Mouse (Mus musculus) brown adipose tissue, adult 24 weeks (tissue): ENCODE data around the gene Tiam1. TPM values are rescaled to one million over a fixed set of nuclear protein-coding genes. Genes with fewer than 3 reads are reported as not detected.

Source experiments
- H3K27ac ChIP-seq: fragments of 200-500 bp; replicated peaks from 2 replicates; pipeline ENCODE4 v1.5.1; 2012; ENCODE audit warnings: low read depth, mild to moderate bottlenecking, low read length
- H3K4me1 ChIP-seq: fragments of 200-500 bp; 2 replicates; pipeline ENCODE4 v1.6.1; 2012; ENCODE audit warnings: low read length, mixed read lengths; ENCODE audit not compliant: control insufficient read depth, insufficient read depth, insufficient read length
- H3K4me3 ChIP-seq: fragments of 200-500 bp; 2 replicates; pipeline ENCODE4 v1.5.1; 2012; ENCODE audit warnings: low read depth, mild to moderate bottlenecking, low read length, moderate library complexity; ENCODE audit not compliant: insufficient read depth
- polyA plus RNA-seq: library from polyadenylated mRNA; stranded (reverse); fragments of >200 nt; gene quantifications from 2 replicates; pipeline ENCODE4 v1.2.4, GENCODE M21; 2012; ENCODE audit not compliant: missing spikeins, insufficient read depth, insufficient read length

Gene Tiam1
- polyA plus RNA-seq, 1 experiment, result 15.9 TPM

DNA sequence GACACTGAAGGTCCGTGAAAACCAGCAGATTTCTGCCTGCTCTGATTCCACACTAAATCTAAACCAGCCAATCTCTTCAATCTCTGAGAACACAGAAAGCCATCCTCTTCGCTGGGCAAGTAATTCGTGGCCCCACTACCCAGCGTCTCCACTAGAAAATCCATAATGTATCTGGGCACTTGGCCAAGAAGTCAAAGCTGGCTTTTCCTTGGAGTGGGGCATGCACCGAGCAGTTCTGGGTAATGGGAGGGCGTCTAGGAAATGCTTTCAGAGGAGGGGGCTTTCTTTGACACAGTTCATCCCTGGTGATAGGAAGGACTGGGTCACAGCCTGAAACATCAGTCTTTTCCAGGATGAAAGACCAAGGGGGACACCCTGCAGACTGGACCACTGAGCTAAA is 282.9 kb downstream of the Tiam1 start:
- no peak overlapping the region for H3K27ac ChIP-seq
- H3K4me3 ChIP-seq, result no peak overlapping the region
- no peaks in the 10 kb centered on the region for H3K4me1 ChIP-seq

DNA sequence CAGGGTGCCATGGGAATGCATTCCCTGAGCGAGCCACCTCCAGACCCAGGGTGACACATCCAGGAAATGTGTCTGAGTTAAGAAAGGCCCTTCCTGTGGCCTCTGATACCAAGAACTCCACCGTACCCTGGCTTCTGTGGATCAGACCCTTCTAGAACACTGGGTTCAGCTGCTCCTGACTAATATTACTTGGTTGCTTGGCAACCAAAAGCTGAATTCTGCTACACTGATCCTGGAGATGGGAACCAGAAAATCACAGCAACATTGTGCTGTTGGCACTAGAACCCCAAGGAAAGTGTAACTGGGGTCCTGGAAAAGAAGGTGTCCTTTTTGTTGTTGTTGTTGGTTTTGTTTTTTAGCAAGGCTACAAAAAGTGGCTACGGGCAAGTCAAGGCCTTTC is 285.9 kb downstream of the Tiam1 start:
- H3K4me1 ChIP-seq, result no peaks in the 10 kb centered on the region
- H3K4me3 ChIP-seq, result no peak overlapping the region
- H3K27ac ChIP-seq, result no peak overlapping the region

DNA sequence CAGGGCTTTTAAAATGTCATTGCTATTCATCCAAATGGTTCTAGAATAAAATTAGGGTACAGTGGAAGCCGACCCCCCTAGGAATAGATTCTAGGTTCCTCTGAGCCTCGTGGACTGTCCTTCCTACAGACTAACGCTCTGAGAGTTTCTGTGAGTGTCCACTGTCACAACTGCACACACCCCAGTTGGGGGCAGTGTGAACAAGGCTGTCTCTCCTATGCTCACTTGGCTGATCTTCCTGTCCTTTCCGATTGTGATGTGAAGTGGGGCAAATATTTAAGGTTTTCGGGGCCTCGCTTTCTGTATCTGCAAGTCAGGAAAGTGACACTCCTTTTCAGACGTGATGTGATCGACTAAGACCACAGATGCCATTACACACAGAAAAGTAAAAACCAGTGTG is 288.8 kb downstream of the Tiam1 start:
- H3K4me3 ChIP-seq, result no peak overlapping the region
- H3K4me1 ChIP-seq, result no peaks in the 10 kb centered on the region
- H3K27ac ChIP-seq, result no peak overlapping the region

DNA sequence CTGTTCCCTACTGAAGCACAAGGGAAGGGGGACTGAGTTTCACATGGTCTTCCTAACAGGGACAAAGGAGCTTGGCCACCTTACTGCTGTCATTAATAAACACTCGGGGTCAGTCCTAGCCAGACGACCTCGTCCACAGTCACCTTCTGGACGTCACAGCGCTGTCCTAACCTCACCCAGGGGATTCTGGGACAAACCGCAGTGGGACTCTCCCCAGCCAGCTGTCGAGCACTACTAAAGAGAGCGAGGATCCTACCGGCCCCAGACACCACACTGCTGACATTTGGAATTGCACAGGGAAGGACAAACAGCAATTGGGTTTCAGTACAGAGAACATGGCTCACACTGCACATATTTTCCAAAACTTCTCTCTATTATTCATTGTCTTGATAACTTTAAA is 292.2 kb downstream of the Tiam1 start:
- H3K4me3 ChIP-seq, result no peak overlapping the region
- H3K27ac ChIP-seq, result no peak overlapping the region
- H3K4me1 ChIP-seq, result no peaks in the 10 kb centered on the region

DNA sequence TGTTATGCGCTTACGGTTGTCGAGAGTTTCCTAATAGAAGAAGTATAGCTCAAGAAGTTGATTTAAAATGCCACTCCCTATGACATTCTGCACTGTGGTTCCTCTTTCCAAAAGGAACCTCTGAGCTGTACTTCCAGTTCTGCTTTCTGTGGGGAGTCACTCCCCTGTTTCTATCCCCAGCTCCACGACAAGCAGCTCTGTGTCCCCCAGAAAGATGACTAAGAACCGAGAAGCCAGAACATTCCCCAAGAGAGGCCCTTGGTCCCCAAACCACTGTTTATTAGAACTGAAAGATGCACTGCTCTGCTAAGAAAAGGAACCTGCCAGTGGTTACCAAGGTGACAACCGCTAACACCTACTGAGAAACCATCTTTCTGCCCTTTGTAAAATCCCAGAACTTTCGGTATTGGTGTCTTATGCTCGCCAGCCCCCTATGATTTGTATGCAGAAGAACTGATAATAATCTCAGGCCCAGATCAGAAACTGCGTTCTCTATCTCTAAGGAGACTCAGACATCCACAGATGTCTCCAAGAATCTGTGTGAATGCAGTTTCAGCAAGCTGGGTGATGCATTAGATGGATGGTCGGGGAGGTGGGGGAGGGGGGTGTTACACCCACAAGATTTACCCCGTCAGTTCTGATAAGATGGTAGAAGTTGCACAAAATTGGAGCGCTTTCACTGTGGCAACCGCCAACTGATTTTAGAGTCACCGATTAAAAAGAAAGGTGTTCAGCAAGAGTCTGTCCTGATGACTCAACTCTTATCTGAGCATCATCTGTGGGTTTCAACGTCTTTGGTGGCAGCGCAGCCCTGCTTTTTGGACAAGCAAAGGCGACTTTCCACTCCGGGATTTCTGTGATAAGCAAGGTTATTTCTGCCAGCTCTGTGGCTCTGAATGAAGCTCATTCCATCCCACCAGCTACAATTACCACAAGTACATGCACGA is 294.6 kb downstream of the Tiam1 start:
- no peak overlapping the region for H3K4me3 ChIP-seq
- no peaks in the 10 kb centered on the region for H3K4me1 ChIP-seq
- H3K27ac ChIP-seq, result peak overlapping the region; percentile 58

DNA sequence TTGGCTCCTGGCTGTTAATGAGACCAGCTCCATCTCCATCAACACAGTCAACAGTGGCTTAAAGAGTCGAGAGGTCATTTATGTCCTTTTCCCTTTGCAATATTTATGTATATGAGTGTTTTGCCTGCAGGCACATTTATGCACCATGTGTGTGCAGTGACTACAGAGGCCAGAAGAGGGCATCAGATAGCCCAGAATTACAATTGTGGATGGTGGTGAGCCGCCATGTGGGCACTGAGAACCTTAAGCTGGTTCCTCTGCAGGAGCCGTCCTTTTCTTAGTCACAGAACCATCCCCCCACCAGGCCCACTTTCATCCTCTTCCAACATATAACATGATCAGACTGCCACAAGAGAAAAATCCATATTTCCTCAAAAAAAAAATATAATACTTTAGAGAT is 295.4 kb downstream of the Tiam1 start:
- Histone ChIP-seq H3K4me3 (no peak overlapping the region), H3K27ac (peak overlapping the region; percentile 44), H3K4me1 (no peaks in the 10 kb centered on the region)

DNA sequence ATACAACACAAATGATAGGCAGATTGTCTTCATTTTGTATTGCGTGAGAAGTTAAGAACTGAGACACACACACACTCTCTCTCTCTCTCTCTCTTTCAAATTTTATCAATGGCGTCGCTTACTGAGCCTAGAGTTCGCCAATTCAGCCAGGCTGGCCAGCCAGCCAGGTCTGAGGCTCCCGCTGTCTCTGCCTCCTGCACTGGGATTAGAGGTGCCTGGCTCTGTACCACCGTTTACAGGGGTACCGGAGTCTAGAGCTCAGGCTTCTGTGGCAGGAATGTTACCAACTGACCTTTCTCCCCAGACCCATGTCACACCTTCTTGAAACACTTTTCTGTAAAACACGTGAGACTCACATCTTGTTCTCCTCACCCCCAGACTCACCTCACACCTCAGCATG is 298.1 kb downstream of the Tiam1 start:
- Histone ChIP-seq H3K27ac (no peak overlapping the region), H3K4me1 (no peaks in the 10 kb centered on the region), H3K4me3 (no peak overlapping the region)

DNA sequence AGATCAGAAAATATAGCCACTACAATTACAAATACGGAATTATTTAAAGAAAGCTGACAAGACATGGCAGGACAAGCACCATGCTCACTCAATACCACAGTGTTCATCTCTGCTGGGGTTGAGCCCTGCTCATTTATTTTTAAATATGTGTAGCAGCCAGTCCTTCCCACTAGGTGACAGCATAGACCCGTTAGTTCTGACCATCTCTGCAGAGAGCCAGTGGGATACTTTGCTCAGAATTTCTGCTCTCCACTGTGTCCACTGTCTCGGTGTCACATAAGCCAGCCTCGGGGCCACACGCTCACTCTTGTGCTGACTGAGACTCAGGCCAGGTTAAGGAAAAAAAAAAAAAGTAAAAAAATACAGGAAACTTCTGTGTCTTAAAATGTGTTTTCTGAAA is 299.0 kb downstream of the Tiam1 start:
- H3K27ac ChIP-seq, result no peak overlapping the region
- H3K4me3 ChIP-seq, result no peak overlapping the region
- no peaks in the 10 kb centered on the region for H3K4me1 ChIP-seq

DNA sequence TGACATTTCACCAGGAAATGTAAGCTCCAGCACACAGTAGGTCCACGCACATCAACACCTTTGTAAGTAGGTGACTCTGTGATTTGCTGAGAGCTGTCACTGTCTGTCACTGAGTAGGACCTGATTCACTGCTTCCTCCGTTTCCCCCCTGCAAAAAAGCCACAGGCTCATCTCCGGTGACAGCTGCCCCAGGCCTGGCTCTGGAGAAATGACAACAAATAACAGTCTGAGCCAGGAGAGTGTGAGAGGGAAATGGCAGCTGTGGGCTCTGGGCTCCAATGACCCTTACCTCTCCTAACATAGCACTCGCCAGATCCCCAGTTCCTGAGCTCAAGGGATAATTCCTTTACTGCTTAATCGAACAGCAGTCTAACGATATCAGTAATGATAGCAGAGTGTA is 301.7 kb downstream of the Tiam1 start:
- no peak overlapping the region for H3K27ac ChIP-seq
- H3K4me3 ChIP-seq, result no peak overlapping the region
- H3K4me1 ChIP-seq, result 0 out of 2 replicates have a peak, but pooled peaks cover 2% of the 10 kb centered on the region

DNA sequence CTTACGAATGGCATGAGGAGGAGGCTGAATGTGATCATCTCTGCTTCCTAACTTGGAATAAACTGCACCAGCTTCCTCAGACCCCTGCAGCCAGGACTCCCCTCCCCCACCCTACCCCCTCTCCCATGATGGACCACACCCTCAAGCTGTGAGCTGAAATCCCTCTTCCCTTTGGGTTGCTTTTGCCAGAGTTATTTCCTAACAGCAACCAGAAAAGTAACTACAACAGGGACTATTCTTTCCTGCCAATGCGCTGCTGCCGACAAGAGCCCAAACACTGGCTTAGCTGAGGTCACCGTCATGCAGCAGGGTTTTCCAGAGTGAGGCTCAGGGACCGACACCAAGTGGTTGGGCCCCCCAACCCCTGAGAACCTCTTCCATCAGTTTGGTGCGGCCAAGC is 303.2 kb downstream of the Tiam1 start:
- Histone ChIP-seq H3K4me3 (no peak overlapping the region), H3K27ac (no peak overlapping the region), H3K4me1 (0 out of 2 replicates have a peak, but pooled peaks cover 2% of the 10 kb centered on the region)

DNA sequence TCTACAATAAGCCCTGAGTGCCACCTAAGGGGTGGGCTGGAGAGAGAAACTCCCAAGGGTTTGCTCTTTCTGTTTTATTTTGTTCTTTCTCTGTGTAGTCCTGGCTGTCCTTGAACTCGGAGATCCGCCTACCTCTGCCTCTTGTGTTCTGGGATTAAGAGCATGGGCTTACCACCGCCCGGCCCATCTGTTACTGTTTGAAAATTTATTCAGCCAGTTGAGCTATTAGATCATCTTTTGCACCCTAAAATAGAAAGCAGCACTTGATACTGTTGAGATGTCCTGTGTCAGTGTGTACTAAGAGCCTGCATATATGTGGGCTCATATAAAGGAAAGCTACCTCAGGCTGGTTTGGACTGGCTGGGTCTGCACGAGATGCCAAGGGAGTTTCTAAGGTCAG is 303.7 kb downstream of the Tiam1 start:
- H3K4me1 ChIP-seq, result 0 out of 2 replicates have a peak, but pooled peaks cover 2% of the 10 kb centered on the region
- H3K27ac ChIP-seq, result no peak overlapping the region
- H3K4me3 ChIP-seq, result no peak overlapping the region

DNA sequence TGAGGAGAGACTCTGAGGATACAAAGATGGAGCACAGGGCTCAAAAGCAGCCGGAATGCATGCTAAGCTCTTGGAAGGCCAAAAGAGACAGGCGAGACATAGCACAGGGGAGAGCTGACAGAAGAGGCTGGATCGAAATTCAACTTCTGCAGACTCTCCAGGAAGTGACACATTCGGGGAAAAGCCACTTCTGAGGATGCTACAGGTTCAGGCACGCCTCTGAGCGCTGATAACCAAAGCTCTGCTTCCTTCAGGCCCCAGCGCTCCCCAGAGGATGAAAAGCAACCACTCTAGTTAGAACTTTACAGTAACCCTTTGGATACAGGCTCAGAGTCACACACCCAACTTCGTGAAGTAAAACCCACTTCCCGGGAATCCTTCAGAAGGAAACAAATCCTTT is 306.5 kb downstream of the Tiam1 start:
- Histone ChIP-seq H3K4me3 (no peak overlapping the region), H3K4me1 (0 out of 2 replicates have a peak, but pooled peaks cover 2% of the 10 kb centered on the region), H3K27ac (no peak overlapping the region)

DNA sequence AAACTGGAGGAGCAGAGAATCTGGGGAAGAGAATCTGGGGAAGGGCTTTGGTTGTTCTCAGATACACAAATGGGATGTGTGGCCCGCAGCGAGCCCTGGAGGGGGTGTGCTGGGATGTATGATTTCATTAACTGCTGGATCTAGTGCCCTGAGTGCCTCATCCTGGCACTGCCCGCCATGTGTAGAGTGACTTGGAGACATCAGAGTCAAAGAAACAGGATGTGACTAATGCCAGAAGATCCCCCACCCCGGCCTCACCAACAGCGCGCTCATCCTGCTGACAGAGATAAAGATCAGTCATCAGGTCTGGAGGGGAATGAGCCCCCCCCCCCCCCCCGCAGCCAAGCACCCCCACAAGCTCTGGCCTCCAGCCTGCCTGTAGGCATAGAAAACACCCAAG is 308.0 kb downstream of the Tiam1 start:
- Histone ChIP-seq H3K27ac (no peak overlapping the region), H3K4me3 (no peak overlapping the region), H3K4me1 (0 out of 2 replicates have a peak, but pooled peaks cover 2% of the 10 kb centered on the region)

DNA sequence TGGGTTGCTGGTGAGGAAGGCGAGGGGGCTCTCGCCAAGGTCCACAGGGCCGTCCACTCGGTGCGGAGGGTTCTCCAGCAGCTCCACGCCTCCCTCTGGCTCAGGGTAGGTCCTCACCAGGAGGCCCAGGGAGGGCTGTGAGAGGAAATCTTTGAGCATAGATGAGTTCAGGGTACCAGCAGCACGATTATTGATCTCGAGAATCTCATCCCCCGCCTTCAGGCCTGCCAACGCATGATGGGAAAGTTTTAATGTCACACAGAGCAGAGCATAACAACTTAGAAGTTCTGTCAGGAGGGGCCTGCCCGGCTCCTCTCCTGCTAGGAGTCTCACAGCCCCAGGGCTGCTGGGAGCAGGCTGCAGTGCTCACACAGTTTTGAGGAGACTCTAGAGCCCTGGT is 310.6 kb downstream of the Tiam1 start:
- no peak overlapping the region for H3K27ac ChIP-seq
- H3K4me1 ChIP-seq, result no peaks in the 10 kb centered on the region
- no peak overlapping the region for H3K4me3 ChIP-seq

DNA sequence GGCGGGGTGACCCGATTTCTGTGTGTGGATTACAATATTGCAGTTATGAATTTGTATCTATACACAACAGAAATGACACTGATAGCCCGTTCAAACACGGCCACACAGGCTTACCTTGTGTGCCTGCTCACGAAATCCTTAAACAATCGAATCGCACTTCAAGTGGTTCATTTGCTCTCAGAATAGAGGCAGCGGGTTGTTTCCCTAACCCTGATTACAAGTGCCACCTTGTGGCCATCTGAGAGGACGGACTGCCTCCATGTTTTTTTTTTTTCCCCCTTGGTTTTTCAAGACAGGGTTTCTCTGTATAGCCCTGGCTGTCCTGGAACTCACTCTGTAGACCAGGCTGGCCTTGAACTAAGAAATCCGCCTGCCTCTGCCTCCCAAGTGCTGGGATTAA is 312.4 kb downstream of the Tiam1 start:
- no peak overlapping the region for H3K27ac ChIP-seq
- H3K4me3 ChIP-seq, result no peak overlapping the region

DNA sequence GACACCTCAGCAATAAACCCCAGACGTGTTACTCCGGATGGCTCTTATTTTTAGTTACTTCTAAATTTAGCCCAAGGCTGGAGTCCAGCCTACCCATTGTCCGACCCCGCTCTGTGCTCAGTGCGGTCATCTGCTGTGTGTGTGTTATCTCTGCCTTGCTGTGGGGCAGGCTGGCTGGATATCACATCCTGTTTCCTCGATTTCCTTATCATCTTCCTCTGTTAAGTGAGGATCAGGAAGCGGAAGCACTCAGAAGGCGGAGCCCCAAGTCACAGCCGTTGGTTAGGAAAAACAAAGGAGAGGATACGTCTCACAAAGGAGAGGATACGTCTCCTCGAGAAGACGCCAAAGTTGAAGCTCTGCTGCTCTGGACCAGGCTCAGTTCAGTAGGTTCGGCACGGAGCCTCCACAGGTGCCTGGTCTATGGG is 313.3 kb downstream of the Tiam1 start:
- H3K4me1 ChIP-seq, result no peaks in the 10 kb centered on the region; the same call in 1 of the 2 replicates
- H3K27ac ChIP-seq, result 0 out of 2 replicates have a peak overlapping the region, but pooled peaks have one; percentile 35
- H3K4me3 ChIP-seq, result peak overlapping the region; percentile 9; the same call in 1 of the 2 replicates

More for the DNA sequence above, 312.4 kb downstream of the Tiam1 start:
- no peaks in the 10 kb centered on the region; the same call in 1 of the 2 replicates for H3K4me1 ChIP-seq
